Mouse (Mus musculus) embryonic facial prominence, embryonic 12.5 days (tissue): ENCODE results near the gene Bag5. TPM values are rescaled to one million over a fixed set of nuclear protein-coding genes. Genes with fewer than 3 reads are reported as not detected.

Experiments
- ATAC-seq: fragments of 200-750 bp; cut with Nextera tagmentation; 2 replicates; pipeline ENCODE4 v1.8.0; 2017; ENCODE audit not compliant: insufficient number of reproducible peaks, insufficient read depth, low FRiP score, low TSS enrichment
- H3K27ac ChIP-seq: fragments of 300-500 bp; sonication (generic); 2 replicates; pipeline ENCODE4 v1.5.1; 2016; ENCODE audit warnings: mild to moderate bottlenecking
- H3K27me3 ChIP-seq: fragments of 300-500 bp; sonication (generic); 2 replicates; pipeline ENCODE4 v1.6.1; 2016; ENCODE audit warnings: mild to moderate bottlenecking, moderate library complexity
- H3K36me3 ChIP-seq: fragments of 300-500 bp; sonication (generic); 2 replicates; pipeline ENCODE4 v1.6.1; 2016; ENCODE audit warnings: mild to moderate bottlenecking
- H3K4me1 ChIP-seq: fragments of 300-500 bp; sonication (generic); 2 replicates; pipeline ENCODE4 v1.6.1; 2016
- H3K4me2 ChIP-seq: fragments of 300-500 bp; sonication (generic); replicated peaks from 2 replicates; pipeline ENCODE4 v1.6.1; 2016; ENCODE audit warnings: mild to moderate bottlenecking, moderate library complexity
- H3K4me3 ChIP-seq: fragments of 300-500 bp; sonication (generic); 2 replicates; pipeline ENCODE4 v1.5.1; 2016; ENCODE audit warnings: mild to moderate bottlenecking
- H3K9ac ChIP-seq: fragments of 300-500 bp; sonication (generic); 2 replicates; pipeline ENCODE4 v1.6.1; 2016; ENCODE audit warnings: mild to moderate bottlenecking, moderate library complexity
- H3K9me3 ChIP-seq: fragments of 300-500 bp; sonication (generic); 2 replicates; pipeline ENCODE4 v1.6.1; 2016; ENCODE audit warnings: mild to moderate bottlenecking, moderate library complexity
- WGBS: fragments of 180-500 bp; shearing (Covaris S2); methylation state at CpG from one replicate; pipeline ENCODE4 v1.1.7; 2016; 5-methylcytosine and 5-hydroxymethylcytosine counted together
- polyA plus RNA-seq: library from polyadenylated mRNA; unstranded; fragments of >200 nt; fragmentation: Nextera tagmentation; extraction: Ambion mirVana; gene quantifications from 2 replicates; pipeline ENCODE4 v1.2.1, GENCODE M21; 2016

Bag5 gene
- polyA plus RNA-seq, 1 experiment from 2014 or later = 61.3 TPM

DNA sequence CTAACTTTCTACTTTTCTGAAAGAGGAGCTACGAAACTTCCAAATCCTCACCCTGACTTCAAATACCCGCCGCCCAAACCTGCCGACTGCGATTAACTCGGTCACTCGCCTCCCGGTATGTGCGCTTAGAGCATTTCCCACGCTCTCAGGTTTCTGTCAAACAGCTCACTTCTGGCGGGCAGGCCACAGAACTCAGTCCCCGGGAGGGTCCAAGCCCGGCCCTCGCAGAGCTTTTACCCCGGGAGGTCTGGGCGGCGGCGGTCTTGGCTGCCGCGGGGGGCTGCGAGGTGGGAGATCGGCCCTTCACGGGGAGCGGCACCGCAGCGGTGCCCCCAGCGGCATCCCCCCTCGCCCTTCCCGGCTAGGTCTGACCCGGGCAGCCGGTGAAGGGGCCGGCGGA, 581 bp downstream of the Bag5 start:
- H3K4me1 ChIP-seq = peaks cover 17% of the 10 kb centered on the region
- no peaks in the 10 kb centered on the region for H3K9me3 ChIP-seq
- peak overlapping the region; percentile 98 for H3K4me3 ChIP-seq
- H3K9ac ChIP-seq = peak overlapping the region; percentile 98
- WGBS = under 1% methylated on average over 31 of the region's 33 CpGs
- H3K4me2 ChIP-seq = peak overlapping the region; percentile 87
- H3K27me3 ChIP-seq = no peaks in the 10 kb centered on the region
- H3K27ac ChIP-seq = peak overlapping the region; percentile 87
- H3K36me3 ChIP-seq = peaks cover 41% of the 10 kb centered on the region
- 0 out of 2 replicates have a peak, but pooled peaks have one; percentile 28 for ATAC-seq

DNA sequence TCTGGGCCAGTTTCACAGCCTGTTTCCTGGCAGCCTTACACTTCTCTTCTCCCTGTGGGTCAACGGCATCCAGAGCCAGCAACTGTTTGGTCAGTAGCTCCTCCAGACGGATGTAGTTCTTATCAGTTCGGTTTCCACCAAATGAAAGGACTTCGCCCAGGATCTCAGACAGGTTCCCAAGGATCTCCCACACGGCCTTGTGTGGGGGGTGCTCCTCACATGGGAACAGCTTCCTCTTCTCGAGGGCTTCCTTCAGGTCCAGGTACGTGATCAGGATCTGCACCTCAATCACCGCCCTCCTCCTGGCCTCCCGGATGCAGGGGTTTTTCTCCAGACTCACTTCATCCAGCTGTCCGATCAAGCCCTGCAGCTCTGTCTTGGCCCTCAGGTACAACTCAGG, 3.0 kb downstream of the Bag5 start:
- H3K4me2 ChIP-seq = no peak overlapping the region
- peaks cover 23% of the 10 kb centered on the region for H3K4me1 ChIP-seq
- no peak overlapping the region for H3K27ac ChIP-seq
- H3K4me3 ChIP-seq = no peak overlapping the region
- H3K27me3 ChIP-seq = no peaks in the 10 kb centered on the region
- WGBS = 92% methylated on average over 10 of the region's 10 CpGs
- H3K9me3 ChIP-seq = no peaks in the 10 kb centered on the region
- ATAC-seq = no peak
- no peak overlapping the region for H3K9ac ChIP-seq
- peaks cover 36% of the 10 kb centered on the region for H3K36me3 ChIP-seq

DNA sequence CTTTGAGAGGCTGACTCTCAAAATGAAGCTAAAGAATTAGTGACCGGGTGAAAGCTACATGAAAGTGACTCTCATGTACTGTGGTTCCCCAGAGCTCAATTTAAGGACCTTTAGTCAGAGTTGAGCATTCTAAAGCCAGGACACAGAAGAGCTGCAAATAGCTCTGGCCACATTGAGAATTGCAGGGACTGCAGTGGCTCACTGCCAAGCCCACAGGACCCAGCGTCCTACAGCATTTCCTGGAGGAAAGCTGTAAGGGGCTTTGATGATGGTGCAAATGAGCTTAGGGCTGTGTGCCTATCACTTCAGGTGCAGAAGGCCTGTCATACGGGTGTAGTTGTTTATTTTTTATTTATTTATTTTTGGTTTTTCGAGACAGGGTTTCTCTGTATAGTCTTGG, 4.9 kb downstream of the Bag5 start:
- H3K4me2 ChIP-seq = no peak overlapping the region
- H3K27me3 ChIP-seq = no peaks in the 10 kb centered on the region
- H3K4me1 ChIP-seq = peaks cover 24% of the 10 kb centered on the region
- no peak for ATAC-seq
- no peak overlapping the region for H3K27ac ChIP-seq
- no peaks in the 10 kb centered on the region for H3K9me3 ChIP-seq
- H3K9ac ChIP-seq = no peak overlapping the region
- 88% methylated on average over 4 of the region's 4 CpGs for WGBS
- no peak overlapping the region for H3K4me3 ChIP-seq
- H3K36me3 ChIP-seq = peaks cover 36% of the 10 kb centered on the region

DNA sequence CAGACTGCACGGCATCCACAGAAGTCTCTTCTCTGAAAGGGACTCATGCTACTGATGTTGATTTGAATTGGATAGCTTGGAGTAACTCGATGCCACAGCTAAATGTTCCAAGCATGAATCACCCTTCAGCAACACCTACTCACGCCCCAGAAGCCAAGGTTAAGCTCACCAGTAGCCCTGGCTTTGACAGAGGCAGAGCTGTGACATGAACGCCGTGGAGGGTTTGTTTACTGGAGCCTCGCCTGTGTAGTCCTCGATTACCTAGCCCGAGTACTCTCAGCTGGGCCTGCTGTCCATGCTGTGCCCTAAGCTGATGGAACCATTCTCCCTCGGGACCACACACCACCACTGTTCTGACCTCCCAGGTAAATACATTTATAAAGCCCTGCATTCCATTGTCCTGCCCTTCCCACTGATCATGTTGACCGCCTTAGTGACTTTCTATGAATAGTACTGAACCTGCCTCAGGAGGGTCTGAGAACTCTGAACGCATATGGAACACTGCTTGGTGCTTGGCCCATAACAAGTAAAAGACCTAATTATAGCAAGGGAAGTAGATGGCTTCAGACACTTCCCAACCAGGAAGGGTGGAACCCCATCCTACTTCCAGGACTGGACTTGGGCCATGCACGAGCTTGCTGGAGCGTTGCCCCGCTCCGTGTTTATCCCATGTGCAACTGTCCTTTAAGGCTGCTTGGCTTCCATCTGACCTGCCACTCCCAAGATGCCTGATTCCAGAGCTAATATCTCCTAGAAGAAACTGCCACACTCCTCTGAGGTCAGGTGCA, 7.7 kb downstream of the Bag5 start:
- peaks cover 15% of the 10 kb centered on the region for H3K4me1 ChIP-seq
- WGBS = 69% methylated on average over 15 of the region's 15 CpGs
- no peak overlapping the region for H3K4me3 ChIP-seq
- H3K4me2 ChIP-seq = no peak overlapping the region
- peaks cover 28% of the 10 kb centered on the region for H3K36me3 ChIP-seq
- no peaks in the 10 kb centered on the region for H3K27me3 ChIP-seq
- peak overlapping the region; percentile 20; the same call in 1 of the 2 replicates for H3K9ac ChIP-seq
- no peak for ATAC-seq
- no peaks in the 10 kb centered on the region for H3K9me3 ChIP-seq
- H3K27ac ChIP-seq = no peak overlapping the region; the same call in 1 of the 2 replicates

DNA sequence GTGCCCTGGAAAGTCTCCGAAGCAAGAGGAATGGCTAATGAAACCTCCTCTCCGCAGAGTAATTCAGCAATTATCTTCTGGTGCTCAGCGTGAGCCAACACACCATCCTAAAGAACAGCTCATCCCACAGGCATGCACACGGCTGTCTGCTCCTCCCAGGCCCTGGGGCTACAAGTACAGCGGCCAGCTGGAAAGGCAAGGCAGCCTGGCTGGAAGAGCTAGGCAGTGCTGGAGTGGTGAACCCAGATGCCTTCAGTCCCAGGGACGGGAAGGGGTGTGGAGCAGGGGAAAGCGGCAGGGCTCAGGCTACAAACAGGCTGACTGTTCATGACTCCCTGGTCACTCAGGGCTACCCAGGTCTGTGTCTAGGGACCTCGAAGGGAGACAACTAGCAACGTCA, 8.4 kb downstream of the Bag5 start:
- ATAC-seq = no peak; the same call in 1 of the 2 replicates
- Histone ChIP-seq H3K27me3 (no peaks in the 10 kb centered on the region), H3K4me1 (peaks cover 15% of the 10 kb centered on the region), H3K4me2 (no peak overlapping the region), H3K4me3 (no peak overlapping the region), H3K9ac (peak overlapping the region; percentile 20; the same call in 1 of the 2 replicates), H3K27ac (no peak overlapping the region; the same call in 1 of the 2 replicates), H3K36me3 (peaks cover 20% of the 10 kb centered on the region), H3K9me3 (no peaks in the 10 kb centered on the region)
- 32% methylated on average over 9 of the region's 9 CpGs for WGBS

DNA sequence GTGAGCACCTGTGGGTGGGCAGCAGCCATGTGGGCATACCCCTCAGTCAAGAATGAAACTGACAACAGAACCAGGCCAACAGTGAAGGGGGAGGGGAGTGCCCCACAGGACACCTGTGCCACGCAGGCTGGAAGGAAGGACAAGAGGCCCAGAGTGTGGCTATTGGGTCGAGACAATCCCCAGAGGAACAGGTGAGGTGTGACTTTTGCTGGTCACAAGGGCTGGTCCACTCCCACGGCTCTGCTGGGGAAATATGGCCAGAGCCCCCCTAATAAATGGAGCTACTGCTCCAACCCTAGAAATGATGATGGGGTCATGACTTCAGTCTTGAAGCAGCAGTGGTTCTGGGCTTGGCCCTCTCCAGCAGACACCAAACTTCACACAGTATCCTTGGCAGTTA, 9.8 kb downstream of the Bag5 start:
- H3K27me3 ChIP-seq = no peaks in the 10 kb centered on the region
- H3K4me1 ChIP-seq = peaks cover 15% of the 10 kb centered on the region
- WGBS = 76% methylated on average over 3 of the region's 3 CpGs
- H3K9ac ChIP-seq = no peak overlapping the region
- H3K27ac ChIP-seq = no peak overlapping the region
- H3K4me3 ChIP-seq = no peak overlapping the region
- H3K9me3 ChIP-seq = no peaks in the 10 kb centered on the region
- peaks cover 8% of the 10 kb centered on the region; the same call in 1 of the 2 replicates for H3K36me3 ChIP-seq
- ATAC-seq = no peak
- H3K4me2 ChIP-seq = no peak overlapping the region

DNA sequence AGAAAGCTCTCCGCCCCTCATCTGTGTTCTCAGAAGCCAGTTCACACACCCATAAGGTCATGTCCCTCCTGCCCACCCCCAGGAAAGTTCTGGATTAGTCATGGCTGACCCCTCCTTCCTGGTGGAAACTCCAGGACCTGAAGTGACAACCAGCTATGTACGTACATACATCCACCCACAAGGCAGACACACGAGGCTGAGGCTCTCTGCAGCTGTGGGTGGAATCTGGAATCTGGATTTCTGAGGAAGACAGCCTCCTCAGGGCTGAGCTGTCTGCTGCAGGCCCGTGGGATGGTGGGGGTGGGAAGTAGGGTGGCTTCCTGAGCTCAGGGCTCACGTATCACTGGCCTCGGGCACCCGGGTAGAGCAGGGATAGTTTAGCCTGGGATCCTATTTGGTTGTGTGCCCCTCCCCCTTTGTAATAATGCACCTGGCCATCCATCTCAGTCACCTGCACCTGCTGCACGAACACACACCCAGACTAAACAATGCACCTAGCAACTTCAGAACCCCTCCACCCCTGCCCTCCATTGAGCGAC, 12.1 kb downstream of the Bag5 start:
- peaks cover 17% of the 10 kb centered on the region for H3K4me1 ChIP-seq
- no peak overlapping the region for H3K4me2 ChIP-seq
- ATAC-seq = no peak
- no peak overlapping the region for H3K9ac ChIP-seq
- H3K36me3 ChIP-seq = no peaks in the 10 kb centered on the region
- H3K9me3 ChIP-seq = no peaks in the 10 kb centered on the region
- no peak overlapping the region for H3K4me3 ChIP-seq
- 55% methylated on average over 9 of the region's 9 CpGs for WGBS
- no peaks in the 10 kb centered on the region for H3K27me3 ChIP-seq
- no peak overlapping the region for H3K27ac ChIP-seq

DNA sequence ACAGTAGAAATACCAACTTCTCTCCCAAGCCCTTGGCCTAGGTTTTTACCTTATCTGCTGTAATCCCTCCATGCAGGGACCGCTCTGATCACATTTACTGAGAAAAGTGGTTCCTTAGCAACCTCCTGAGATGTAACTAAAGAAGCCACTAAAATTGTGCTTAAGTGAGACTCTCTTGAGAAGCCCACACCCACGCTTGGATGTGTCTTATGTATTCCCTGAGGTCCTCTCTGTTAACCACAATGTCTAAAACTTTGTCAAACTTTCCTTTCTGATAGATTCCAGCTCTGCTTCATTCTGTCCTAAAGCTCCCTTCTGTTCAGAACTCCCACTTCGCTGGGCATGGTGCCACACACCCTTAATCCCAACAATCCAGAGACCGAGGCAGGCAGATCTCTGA, 13.5 kb downstream of the Bag5 start:
- Histone ChIP-seq H3K4me3 (no peak overlapping the region), H3K4me2 (no peak overlapping the region), H3K9ac (peak overlapping the region; percentile 20; the same call in 1 of the 2 replicates), H3K4me1 (peaks cover 20% of the 10 kb centered on the region), H3K27ac (no peak overlapping the region), H3K27me3 (no peaks in the 10 kb centered on the region), H3K36me3 (no peaks in the 10 kb centered on the region), H3K9me3 (no peaks in the 10 kb centered on the region)
- WGBS = 78% methylated on average over 4 of the region's 4 CpGs
- ATAC-seq = no peak

DNA sequence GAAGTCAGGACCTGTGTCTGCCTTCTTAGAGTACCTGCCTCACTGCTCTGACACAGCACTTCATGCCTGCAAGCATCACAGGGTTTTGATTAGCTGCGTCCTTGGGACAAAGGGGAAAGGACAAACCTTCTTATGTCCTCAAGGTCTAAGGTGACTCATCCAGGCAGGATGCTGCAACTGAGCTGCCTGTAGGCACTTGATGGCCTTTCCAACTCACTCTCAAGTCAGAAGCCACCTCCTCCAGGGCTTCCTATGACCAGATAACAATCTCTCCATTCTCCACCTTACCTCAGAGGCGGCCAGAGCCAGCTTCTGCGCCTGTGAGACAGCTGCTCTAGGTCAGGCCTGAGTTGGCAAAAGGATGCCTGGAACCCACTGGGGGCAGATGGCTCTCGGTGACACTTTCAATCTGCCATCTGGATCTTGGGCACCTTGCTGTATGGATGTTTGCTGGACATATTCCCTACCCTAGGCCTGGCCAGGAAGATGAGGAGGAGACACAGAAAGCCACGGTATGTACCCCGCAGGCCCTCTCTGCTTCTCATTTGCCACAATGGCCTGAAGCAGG, 14.6 kb downstream of the Bag5 start:
- no peak for ATAC-seq
- H3K27me3 ChIP-seq = no peaks in the 10 kb centered on the region
- no peak overlapping the region for H3K4me2 ChIP-seq
- H3K4me3 ChIP-seq = no peak overlapping the region
- H3K36me3 ChIP-seq = no peaks in the 10 kb centered on the region
- no peak overlapping the region for H3K9ac ChIP-seq
- 71% methylated on average over 6 of the region's 6 CpGs for WGBS
- H3K4me1 ChIP-seq = peaks cover 28% of the 10 kb centered on the region
- H3K27ac ChIP-seq = no peak overlapping the region
- no peaks in the 10 kb centered on the region for H3K9me3 ChIP-seq

DNA sequence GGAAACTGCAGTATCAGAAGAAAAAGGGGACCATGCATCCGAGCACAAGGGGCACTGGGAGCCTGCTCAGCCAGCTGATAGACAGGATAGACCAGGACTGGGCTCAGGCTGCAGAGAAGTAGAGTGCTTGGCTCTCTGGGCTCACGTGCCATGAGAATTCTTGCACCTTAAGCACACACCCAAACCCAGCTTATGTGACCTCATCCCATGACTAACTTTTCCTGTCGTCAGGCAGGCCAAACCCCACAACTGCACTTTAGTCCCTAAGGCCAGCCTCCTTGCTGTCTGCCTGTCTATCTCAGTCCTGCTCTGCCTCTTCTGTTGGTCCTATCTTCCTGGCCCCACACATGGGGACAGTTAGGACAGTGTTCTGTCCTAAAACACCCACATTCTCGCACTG, 15.3 kb downstream of the Bag5 start:
- no peak overlapping the region for H3K9ac ChIP-seq
- H3K27ac ChIP-seq = no peak overlapping the region
- H3K4me1 ChIP-seq = peaks cover 35% of the 10 kb centered on the region
- no peak for ATAC-seq
- H3K4me2 ChIP-seq = no peak overlapping the region
- no peak overlapping the region for H3K4me3 ChIP-seq
- WGBS = 54% methylated on average over 4 of the region's 4 CpGs
- H3K27me3 ChIP-seq = no peaks in the 10 kb centered on the region
- no peaks in the 10 kb centered on the region for H3K9me3 ChIP-seq
- no peaks in the 10 kb centered on the region for H3K36me3 ChIP-seq

DNA sequence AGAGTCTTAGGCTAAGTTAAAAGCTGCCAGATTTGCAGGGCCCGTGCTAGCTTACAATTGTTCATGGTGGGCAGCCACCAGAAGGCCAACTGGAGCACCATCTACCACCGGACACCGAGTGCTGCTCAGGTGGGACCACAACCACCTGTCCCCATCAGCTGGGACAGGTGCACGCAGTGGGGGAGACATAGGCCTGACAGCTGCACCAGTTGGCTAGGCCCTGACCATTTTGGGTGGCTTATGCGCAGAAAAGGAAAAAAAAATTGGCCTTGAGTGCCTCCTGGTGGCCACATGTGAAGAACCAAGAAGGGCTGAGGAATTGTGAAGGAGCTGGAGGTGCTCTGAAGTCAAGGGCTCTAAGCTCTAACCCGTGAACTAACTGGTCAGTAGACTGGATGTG, 16.8 kb downstream of the Bag5 start:
- H3K27me3 ChIP-seq = no peaks in the 10 kb centered on the region
- H3K4me1 ChIP-seq = peaks cover 46% of the 10 kb centered on the region
- no peaks in the 10 kb centered on the region for H3K9me3 ChIP-seq
- WGBS = 28% methylated on average over 6 of the region's 6 CpGs
- H3K4me3 ChIP-seq = no peak overlapping the region
- H3K27ac ChIP-seq = no peak overlapping the region
- H3K36me3 ChIP-seq = no peaks in the 10 kb centered on the region
- no peak overlapping the region for H3K4me2 ChIP-seq
- no peak overlapping the region for H3K9ac ChIP-seq
- no peak for ATAC-seq
